Mouse (Mus musculus): ENCODE results near the gene Ina. TPM values are rescaled to one million over a fixed set of nuclear protein-coding genes. Genes with fewer than 3 reads are reported as not detected.

The Ina gene
- 413 and 626 TPM in 2 replicates for polyA plus RNA-seq (2012; rRNA removed)

DNA sequence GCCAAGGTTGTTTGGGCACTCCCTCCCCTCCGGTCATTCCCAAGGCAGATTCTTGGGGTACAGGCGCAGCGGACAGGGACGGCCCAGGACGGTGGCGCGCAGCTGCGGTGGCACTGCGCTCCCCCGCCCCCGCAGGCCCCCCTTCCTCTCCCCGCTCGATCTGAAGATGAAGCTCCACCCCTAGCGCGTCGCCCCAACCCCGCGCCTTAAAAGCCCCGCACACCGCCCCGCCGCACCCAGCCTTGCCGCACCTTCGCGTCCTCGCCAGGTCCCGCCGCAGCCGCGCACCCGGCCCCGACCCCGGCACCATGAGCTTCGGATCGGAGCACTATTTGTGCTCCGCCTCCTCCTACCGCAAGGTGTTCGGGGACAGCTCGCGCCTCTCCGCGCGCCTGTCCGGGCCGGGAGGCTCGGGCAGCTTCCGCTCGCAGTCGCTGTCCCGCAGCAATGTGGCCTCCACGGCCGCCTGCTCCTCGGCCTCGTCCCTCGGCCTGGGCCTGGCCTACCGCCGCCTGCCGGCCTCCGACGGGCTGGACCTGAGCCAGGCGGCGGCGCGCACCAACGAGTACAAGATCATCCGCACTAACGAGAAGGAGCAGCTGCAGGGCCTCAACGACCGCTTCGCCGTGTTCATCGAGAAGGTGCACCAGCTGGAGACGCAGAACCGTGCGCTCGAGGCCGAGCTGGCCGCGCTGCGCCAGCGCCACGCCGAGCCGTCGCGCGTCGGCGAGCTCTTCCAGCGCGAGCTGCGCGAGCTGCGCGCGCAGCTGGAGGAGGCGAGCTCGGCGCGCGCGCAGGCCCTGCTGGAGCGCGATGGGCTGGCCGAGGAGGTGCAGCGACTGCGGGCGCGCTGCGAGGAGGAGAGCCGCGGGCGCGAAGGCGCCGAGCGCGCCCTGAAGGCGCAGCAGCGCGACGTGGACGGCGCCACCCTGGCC lies at the start of gene Ina, which contains the start of gene Nt5c2:
Gene Ina, plus strand, starts transcription at position 252 of the 935 bp plus-strand sequence.
Gene Nt5c2, minus strand, starts transcription at position 707 of the 935 bp plus-strand sequence.
- DNase-seq (ENCODE audit: low read depth) = peak; percentile 95
- no peak for TF ChIP-seq CTCF (IDR thresholded peaks at IDR 0.05; ENCODE audit: borderline replicate concordance, extremely low read depth, insufficient read depth, insufficient read length)
- peak; percentile 94 for TF ChIP-seq POLR2A (IDR thresholded peaks at IDR 0.05; ENCODE audit: borderline replicate concordance, extremely low read depth, insufficient read depth, insufficient read length, poor library complexity, severe bottlenecking)

DNA sequence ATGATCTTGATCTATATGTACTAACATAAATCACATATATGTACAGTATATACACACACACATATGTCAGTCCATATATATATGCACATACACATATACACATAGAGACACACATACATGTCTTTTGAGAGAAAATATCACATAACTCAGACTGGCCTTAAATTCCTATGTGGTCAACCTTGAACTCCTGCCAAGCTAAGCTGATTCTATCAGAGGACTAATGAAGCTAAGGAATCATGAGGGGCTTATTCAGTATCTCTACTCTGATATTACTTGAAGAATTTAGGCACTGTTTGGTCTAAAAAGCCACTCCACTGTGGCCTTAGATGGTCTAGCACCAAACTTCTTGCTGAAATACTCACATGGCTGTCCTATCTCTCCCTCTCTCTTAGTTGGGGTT lies 49.0 kb upstream of the Ina start:
- TF ChIP-seq CTCF (IDR thresholded peaks at IDR 0.05; ENCODE audit: borderline replicate concordance, extremely low read depth, insufficient read depth, insufficient read length) = no peak
- TF ChIP-seq POLR2A (IDR thresholded peaks at IDR 0.05; ENCODE audit: borderline replicate concordance, extremely low read depth, insufficient read depth, insufficient read length, poor library complexity, severe bottlenecking) = no peak
- DNase-seq (ENCODE audit: low read depth) = no peak

DNA sequence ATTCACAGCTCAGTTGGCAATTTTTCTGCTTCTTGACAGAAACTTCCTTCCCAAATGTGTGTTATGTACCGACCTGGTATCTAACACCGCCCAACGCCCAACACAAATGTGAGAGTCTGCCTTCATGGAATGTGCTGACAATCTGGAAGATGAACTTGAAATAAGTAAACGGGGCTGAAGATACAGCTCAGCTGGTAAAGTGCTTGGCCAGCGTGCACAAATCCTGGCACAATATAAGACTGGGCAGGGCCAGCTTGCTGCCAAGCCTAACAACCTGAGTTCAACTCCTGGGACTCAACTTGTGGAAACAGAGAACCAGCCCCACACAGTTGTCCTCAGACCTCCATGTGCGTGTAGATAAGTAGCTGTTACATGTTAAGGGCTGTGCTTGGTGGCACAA lies 48.2 kb upstream of the Ina start:
- DNase-seq (ENCODE audit: low read depth) = no peak
- TF ChIP-seq POLR2A (IDR thresholded peaks at IDR 0.05; ENCODE audit: borderline replicate concordance, extremely low read depth, insufficient read depth, insufficient read length, poor library complexity, severe bottlenecking) (no peak), CTCF (IDR thresholded peaks at IDR 0.05; ENCODE audit: borderline replicate concordance, extremely low read depth, insufficient read depth, insufficient read length) (no peak)

GRCm38 (mm10) chr19:46967861-46968260 lies 46.6 kb upstream of the Ina start:
- TF ChIP-seq POLR2A (IDR thresholded peaks at IDR 0.05; ENCODE audit: borderline replicate concordance, extremely low read depth, insufficient read depth, insufficient read length, poor library complexity, severe bottlenecking) (no peak), CTCF (IDR thresholded peaks at IDR 0.05; ENCODE audit: borderline replicate concordance, extremely low read depth, insufficient read depth, insufficient read length) (no peak)
- no peak for DNase-seq (ENCODE audit: low read depth)

DNA sequence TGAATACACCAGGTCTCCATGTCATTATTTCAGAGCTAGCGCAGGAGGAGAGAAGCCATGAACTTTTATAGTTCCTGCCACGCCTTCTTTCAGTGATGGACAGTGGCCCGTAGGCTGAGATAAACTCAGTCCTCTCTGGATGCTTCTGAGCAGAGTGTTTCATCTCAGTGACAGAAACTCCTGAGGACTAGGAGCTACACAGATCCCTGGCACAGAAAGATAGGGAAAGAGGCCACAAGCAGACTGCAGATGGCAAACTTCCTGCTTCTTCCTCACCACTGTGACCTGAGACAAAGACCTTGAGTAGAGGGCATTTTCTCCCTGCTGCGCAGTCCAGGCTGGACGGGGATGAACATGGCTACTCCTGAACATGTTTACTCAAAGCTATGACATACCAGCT lies 45.7 kb upstream of the Ina start:
- DNase-seq (ENCODE audit: low read depth) = no peak
- TF ChIP-seq CTCF (IDR thresholded peaks at IDR 0.05; ENCODE audit: borderline replicate concordance, extremely low read depth, insufficient read depth, insufficient read length) = no peak
- TF ChIP-seq POLR2A (IDR thresholded peaks at IDR 0.05; ENCODE audit: borderline replicate concordance, extremely low read depth, insufficient read depth, insufficient read length, poor library complexity, severe bottlenecking) = no peak

DNA sequence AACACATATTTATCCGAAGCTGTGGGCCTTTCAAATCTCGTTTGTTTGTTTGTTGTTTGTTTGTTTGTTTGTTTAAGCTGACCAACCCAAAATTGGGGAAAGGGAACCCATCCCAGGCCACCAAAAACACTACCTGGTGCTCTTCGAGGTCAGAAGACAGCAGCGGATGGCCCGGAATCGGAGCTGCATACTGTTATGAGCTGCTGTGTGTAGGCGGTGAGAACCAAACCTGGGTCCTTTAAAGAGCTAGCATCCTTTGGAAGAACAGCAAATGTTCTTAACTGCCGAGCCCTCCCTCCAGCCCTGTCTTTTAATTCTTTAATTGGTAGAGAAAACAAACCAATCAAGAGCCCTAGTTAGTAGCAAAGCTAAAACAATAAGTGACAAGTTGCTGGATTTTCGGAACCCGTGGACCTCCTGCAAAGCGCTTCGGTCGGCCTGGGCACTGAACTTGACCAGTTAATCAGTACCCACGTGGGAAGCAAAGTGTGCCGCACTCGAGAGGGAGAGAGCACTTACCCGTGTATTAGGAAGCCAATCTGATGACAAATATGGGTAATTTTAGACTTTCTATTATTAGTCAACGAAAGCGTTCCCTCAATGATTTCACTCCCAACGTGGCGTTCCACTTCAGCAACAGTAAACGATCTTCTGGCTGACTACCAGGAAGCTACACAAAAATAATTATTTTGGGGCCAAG lies 45.1 kb upstream of the Ina start:
- TF ChIP-seq POLR2A (IDR thresholded peaks at IDR 0.05; ENCODE audit: borderline replicate concordance, extremely low read depth, insufficient read depth, insufficient read length, poor library complexity, severe bottlenecking) = no peak
- no peak for TF ChIP-seq CTCF (IDR thresholded peaks at IDR 0.05; ENCODE audit: borderline replicate concordance, extremely low read depth, insufficient read depth, insufficient read length)
- DNase-seq (ENCODE audit: low read depth) = no peak

- TF ChIP-seq POLR2A (IDR thresholded peaks at IDR 0.05; ENCODE audit: borderline replicate concordance, extremely low read depth, insufficient read depth, insufficient read length, poor library complexity, severe bottlenecking) = no peak
- TF ChIP-seq CTCF (IDR thresholded peaks at IDR 0.05; ENCODE audit: borderline replicate concordance, extremely low read depth, insufficient read depth, insufficient read length) = no peak
- no peak for DNase-seq (ENCODE audit: low read depth)
These were observed 44.3 kb upstream of the Ina start for GRCm38 (mm10) chr19:46970121-46970729.

DNA sequence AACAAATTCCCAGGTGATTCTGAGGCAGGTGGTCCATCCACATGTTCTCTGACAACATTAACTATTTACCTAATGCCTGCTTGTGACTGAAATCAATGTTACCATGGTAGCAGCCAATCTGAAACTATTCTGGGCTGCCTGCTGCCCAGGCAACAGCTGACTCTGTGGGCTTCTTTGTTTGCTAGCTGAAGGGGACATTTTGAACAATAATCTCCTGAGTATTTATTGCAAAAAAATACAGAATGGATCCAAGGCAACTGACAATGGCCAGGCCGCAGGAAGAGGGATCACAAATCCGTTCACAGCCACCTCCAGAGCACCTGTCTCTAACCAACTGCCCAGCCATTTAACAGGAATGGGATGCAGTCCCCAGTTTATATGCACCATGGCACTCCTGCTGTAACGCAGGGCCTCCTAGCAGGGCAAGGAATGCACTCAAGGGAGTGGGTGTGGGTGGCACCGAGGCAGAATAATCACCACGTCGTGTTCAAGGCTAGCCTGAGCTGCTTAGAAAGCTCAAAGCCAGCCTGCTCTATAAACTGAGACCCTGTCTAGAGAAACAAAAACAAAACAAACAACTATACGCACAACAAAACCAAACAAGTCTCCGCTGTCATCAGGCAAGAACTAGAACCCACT lies 43.3 kb upstream of the Ina start:
- TF ChIP-seq POLR2A (IDR thresholded peaks at IDR 0.05; ENCODE audit: borderline replicate concordance, extremely low read depth, insufficient read depth, insufficient read length, poor library complexity, severe bottlenecking) = no peak
- no peak for TF ChIP-seq CTCF (IDR thresholded peaks at IDR 0.05; ENCODE audit: borderline replicate concordance, extremely low read depth, insufficient read depth, insufficient read length)
- peak; percentile 89 for DNase-seq (ENCODE audit: low read depth)

- DNase-seq (ENCODE audit: low read depth) = peak; percentile 45
- TF ChIP-seq POLR2A (IDR thresholded peaks at IDR 0.05; ENCODE audit: borderline replicate concordance, extremely low read depth, insufficient read depth, insufficient read length, poor library complexity, severe bottlenecking) (no peak), CTCF (IDR thresholded peaks at IDR 0.05; ENCODE audit: borderline replicate concordance, extremely low read depth, insufficient read depth, insufficient read length) (no peak)
These were observed 42.8 kb upstream of the Ina start for GRCm38 (mm10) chr19:46971712-46972111.

DNA sequence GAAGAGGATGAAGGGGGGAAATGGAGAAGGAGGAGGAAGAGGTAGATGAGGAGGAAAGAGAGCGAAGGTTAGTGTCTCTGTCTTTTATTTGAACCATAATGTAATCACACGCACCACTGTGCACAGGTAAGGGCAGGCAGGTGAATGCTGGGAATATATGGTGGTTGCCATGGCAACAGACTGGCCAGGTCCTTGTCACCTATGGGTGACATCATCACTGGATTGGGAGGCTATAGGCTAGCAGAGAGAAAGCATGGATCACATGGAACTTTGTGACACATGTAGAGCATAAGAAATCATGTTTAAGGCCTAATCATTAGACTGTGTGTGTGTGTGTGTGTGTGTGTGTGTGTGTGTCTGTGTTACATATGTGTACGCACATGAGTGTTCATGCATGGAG lies 42.3 kb upstream of the Ina start:
- TF ChIP-seq POLR2A (IDR thresholded peaks at IDR 0.05; ENCODE audit: borderline replicate concordance, extremely low read depth, insufficient read depth, insufficient read length, poor library complexity, severe bottlenecking) (no peak), CTCF (IDR thresholded peaks at IDR 0.05; ENCODE audit: borderline replicate concordance, extremely low read depth, insufficient read depth, insufficient read length) (no peak)
- DNase-seq (ENCODE audit: low read depth) = peak; percentile 26

- DNase-seq (ENCODE audit: low read depth) = no peak
- TF ChIP-seq CTCF (IDR thresholded peaks at IDR 0.05; ENCODE audit: borderline replicate concordance, extremely low read depth, insufficient read depth, insufficient read length) (no peak), POLR2A (IDR thresholded peaks at IDR 0.05; ENCODE audit: borderline replicate concordance, extremely low read depth, insufficient read depth, insufficient read length, poor library complexity, severe bottlenecking) (no peak)
These were observed 38.9 kb upstream of the Ina start for GRCm38 (mm10) chr19:46975565-46975964.

Data from brain, embryonic 14.5 days (tissue).